Mouse (Mus musculus) left cerebral cortex, adult 2 months (tissue): Measurements from ENCODE around the gene 2010111I01Rik. TPM values are rescaled to one million over a fixed set of nuclear protein-coding genes. Genes with fewer than 3 reads are reported as not detected.

Experiments used
- DNase-seq, 2 experiments: peaks; one replicate each; pipeline ENCODE4 v3.0.0; 2021 to 2022; ENCODE audit warnings: low spot score in 2 of 2, mixed read lengths in 1 of 2; ENCODE audit errors: extremely low spot score in 1 of 2
- H3K27ac ChIP-seq: fragments of 200-600 bp; 2 replicates; pipeline ENCODE4 v1.8.1; 2022
- H3K4me3 ChIP-seq: fragments of 200-600 bp; 2 replicates; pipeline ENCODE4 v1.8.1; 2022
- CTCF ChIP-seq: fragments of 200-600 bp; IDR thresholded peaks from 2 replicates; pipeline ENCODE4 v1.8.1; 2022; ENCODE audit warnings: antibody characterized with exemption, mild to moderate bottlenecking, moderate library complexity
- intact Hi-C: fragments of 180-260 bp; cut with DNase I; formaldehyde crosslinking; loops from one replicate; pipeline ENCODE4 v1.15.1; 2025
- total RNA-seq, 2 experiments: library from RNA; stranded (reverse); gene quantifications; 2 replicates each; pipeline ENCODE4 v1.2.3; 2021

2010111I01Rik gene
- total RNA-seq, 2 experiments from 2014 or later = 122 to 140 TPM

- intact Hi-C loops = no loop called here
- no peak for TF ChIP-seq CTCF
- DNase-seq = no peak
- H3K27ac ChIP-seq = no peak overlapping the region
- H3K4me3 ChIP-seq = no peak overlapping the region
Measured at GRCm38 (mm10) chr13:63153397-63153796, 188.7 kb downstream of the 2010111I01Rik start.

- intact Hi-C loops = no loop called here
- H3K4me3 ChIP-seq = no peak overlapping the region
- peak in 1 of 2 experiments; percentile 51 for DNase-seq
- TF ChIP-seq CTCF = no peak
- no peak overlapping the region for H3K27ac ChIP-seq
Measured at GRCm38 (mm10) chr13:63154851-63155571, 190.3 kb downstream of the 2010111I01Rik start.

GRCm38 (mm10) chr13:63156264-63156663 is 191.6 kb downstream of the 2010111I01Rik start:
- no peak for DNase-seq
- intact Hi-C loops = no loop called here
- H3K27ac ChIP-seq = no peak overlapping the region
- H3K4me3 ChIP-seq = no peak overlapping the region
- TF ChIP-seq CTCF = no peak

- no peak for TF ChIP-seq CTCF
- intact Hi-C loops = no loop called here
- H3K4me3 ChIP-seq = no peak overlapping the region
Measured at GRCm38 (mm10) chr13:63170282-63171073, 205.8 kb downstream of the 2010111I01Rik start.

GRCm38 (mm10) chr13:63171347-63172096 is 206.8 kb downstream of the 2010111I01Rik start:
- no peak for TF ChIP-seq CTCF
- Histone ChIP-seq H3K27ac (no peak overlapping the region), H3K4me3 (no peak overlapping the region)
- intact Hi-C loops = no loop called here
- no peak for DNase-seq

More at GRCm38 (mm10) chr13:63170282-63171073, 205.8 kb downstream of the 2010111I01Rik start:
- H3K27ac ChIP-seq = no peak overlapping the region
- no peak for DNase-seq

GRCm38 (mm10) chr13:63172097-63172445 is 207.4 kb downstream of the 2010111I01Rik start:
- Histone ChIP-seq H3K4me3 (no peak overlapping the region), H3K27ac (no peak overlapping the region)
- DNase-seq = no peak
- TF ChIP-seq CTCF = no peak
- intact Hi-C loops = no loop called here

GRCm38 (mm10) chr13:63174252-63175020 is 209.7 kb downstream of the 2010111I01Rik start:
- H3K27ac ChIP-seq = no peak overlapping the region
- intact Hi-C loops = no loop called here
- no peak for TF ChIP-seq CTCF
- H3K4me3 ChIP-seq = no peak overlapping the region
- no peak for DNase-seq

GRCm38 (mm10) chr13:63176131-63176530 is 211.4 kb downstream of the 2010111I01Rik start:
- intact Hi-C loops = loop anchor here (2.0 kb wide), 1 partner anchor 39 kb away; no protein-coding TSS in a partner anchor
- Histone ChIP-seq H3K4me3 (no peak overlapping the region), H3K27ac (no peak overlapping the region)
- TF ChIP-seq CTCF = no peak
- no peak for DNase-seq

- no peak overlapping the region for H3K4me3 ChIP-seq
- intact Hi-C loops = loop anchor here (2.0 kb wide), 1 partner anchor 40 kb away; no protein-coding TSS in a partner anchor
- no peak for TF ChIP-seq CTCF
- H3K27ac ChIP-seq = no peak overlapping the region
- peak in 1 of 2 experiments; percentile 38 for DNase-seq
Measured at GRCm38 (mm10) chr13:63177232-63177631, 212.5 kb downstream of the 2010111I01Rik start.

GRCm38 (mm10) chr13:63180641-63181235 is 216.0 kb downstream of the 2010111I01Rik start:
- intact Hi-C loops = loop anchor here (10.0 kb wide), 1 partner anchor 236 kb away; no protein-coding TSS in a partner anchor
- no peak for TF ChIP-seq CTCF
- H3K27ac ChIP-seq = no peak overlapping the region
- no peak overlapping the region for H3K4me3 ChIP-seq
- no peak for DNase-seq

- Histone ChIP-seq H3K27ac (no peak overlapping the region), H3K4me3 (no peak overlapping the region)
- intact Hi-C loops = loop anchor here (10.0 kb wide), 1 partner anchor 240 kb away; no protein-coding TSS in a partner anchor
- DNase-seq = no peak
- TF ChIP-seq CTCF = no peak
Measured at GRCm38 (mm10) chr13:63184946-63185345, 220.3 kb downstream of the 2010111I01Rik start.
